Mouse (Mus musculus): ENCODE results near the gene Psmd7. TPM values are rescaled to one million over a fixed set of nuclear protein-coding genes. Genes with fewer than 3 reads are reported as not detected.

The Psmd7 gene
- polyA plus RNA-seq, 1 experiment, result 67.1 TPM

- no peak overlapping the region for H3K27ac ChIP-seq (ENCODE audit: control insufficient read depth, insufficient read depth, low read depth, low read length, poor library complexity)
- TF ChIP-seq CTCF (IDR thresholded peaks at IDR 0.05; ENCODE audit: control insufficient read depth, insufficient read depth, low read length) (no peak), POLR2A (IDR thresholded peaks at IDR 0.05; ENCODE audit: borderline replicate concordance, control insufficient read depth, low read depth, low read length) (no peak)
Measured at GRCm38 (mm10) chr8:107540623-107541022, 47.6 kb downstream of the Psmd7 start.

GRCm38 (mm10) chr8:107537472-107537871 lies 50.8 kb downstream of the Psmd7 start:
- Histone ChIP-seq H3K27ac (ENCODE audit: control insufficient read depth, insufficient read depth, low read depth, low read length, poor library complexity) (no peak overlapping the region), H3K4me3 (replicated peaks; ENCODE audit: control insufficient read depth, low read depth, low read length) (no peak overlapping the region), H3K4me1 (ENCODE audit: control insufficient read depth, insufficient read depth, low read length) (no peaks in the 10 kb centered on the region)
- 71% methylated on average over 4 of the region's 4 CpGs for WGBS
- TF ChIP-seq CTCF (IDR thresholded peaks at IDR 0.05; ENCODE audit: control insufficient read depth, insufficient read depth, low read length), result no peak
- TF ChIP-seq POLR2A (IDR thresholded peaks at IDR 0.05; ENCODE audit: borderline replicate concordance, control insufficient read depth, low read depth, low read length), result no peak

More at GRCm38 (mm10) chr8:107540623-107541022, 47.6 kb downstream of the Psmd7 start:
- Histone ChIP-seq H3K4me1 (ENCODE audit: control insufficient read depth, insufficient read depth, low read length) (no peaks in the 10 kb centered on the region), H3K4me3 (replicated peaks; ENCODE audit: control insufficient read depth, low read depth, low read length) (no peak overlapping the region)
- 87% methylated on average over 12 of the region's 12 CpGs for WGBS

Other genes with a start within 250 kb of the Psmd7 start
- gene Nqo1, start 185.3 kb downstream of the Psmd7 start, polyA plus RNA-seq (2011; ENCODE audit: insufficient read depth, insufficient read length, low replicate concordance, missing spikeins), result 8.1 and 14.0 TPM in 2 replicates
- 20.5 and 28.4 TPM in 2 replicates for gene Nob1, start 163.4 kb downstream of the Psmd7 start, polyA plus RNA-seq (2011; ENCODE audit: insufficient read depth, insufficient read length, low replicate concordance, missing spikeins)
- gene Wwp2, start 152.1 kb downstream of the Psmd7 start, polyA plus RNA-seq (2011; ENCODE audit: insufficient read depth, insufficient read length, low replicate concordance, missing spikeins), result 61.9 and 103 TPM in 2 replicates

Measured in bone marrow, adult 2 months (tissue).